Mouse (Mus musculus): ENCODE results near the gene Scfd2.

- TF ChIP-seq TAL1 (IDR thresholded peaks at IDR 0.05; ENCODE audit: low read length) = no peak
- TF ChIP-seq GATA1 (IDR thresholded peaks at IDR 0.05; ENCODE audit: low read length) = no peak
These were observed 176.0 kb downstream of the Scfd2 start for GRCm38 (mm10) chr5:74355416-74356177.

All from erythroblast, embryonic 14.5 days (primary cell).